In genomic region chr19:7213010-7213409, GRCm38 (mm10) we compare ENCODE assay signal across 23 mouse cellular contexts. TPM values are rescaled to one million over a fixed set of nuclear protein-coding genes. Genes with fewer than 3 reads are reported as not detected.
DNase-seq lines count a peak whose midpoint lies in the region; ATAC-seq and TF ChIP-seq lines count a peak whose summit lies in the region.
"Had no signal": no experiment of that assay in that cellular context is flagged by ENCODE, and none has a peak within 500 bp of the region (broad histone marks: within the 10 kb centered on the region; RNA-seq: fewer than 3 reads in every experiment).

No protein-coding gene starts in this region.

- no peak for ATAC-seq in lung, postnatal 0 days
- ATAC-seq: activated CD4-positive, CD25-positive, alpha-beta regulatory T cell, adult 4 months; forebrain, embryonic 13.5 days; forebrain, embryonic 15.5 days; forebrain, postnatal 0 days; Patski had no signal

- peak; percentile 33 for DNase-seq in lung, postnatal 0 days (ENCODE audit: low spot score)
- no peak for DNase-seq in lung, adult 2 months
- peak; percentile 60 for DNase-seq in 3T3-L1 (ENCODE audit: low read depth, low spot score)
- peak; percentile 72 for DNase-seq in adipocyte (ENCODE audit: low spot score)
- DNase-seq in retina, postnatal 1 day: peak; percentile 62
- DNase-seq in thymus, adult 18-20 months: no peak
- DNase-seq in ovary, adult 18-20 months (ENCODE audit: low spot score): no peak
- no peak for DNase-seq in left cerebral cortex, adult 18-20 months (ENCODE audit: low spot score in 2 of 2)
- DNase-seq: adrenal gland, adult 2 months; adrenal gland, postnatal 10 days; adrenal gland, postnatal 25 days; cerebellum, adult 11-12 months; cerebellum, adult 2 months; cerebellum, adult 9-10 months; cerebellum, postnatal 10 days; cerebellum, postnatal 25 days; forebrain, postnatal 0 days had no signal

- WGBS in lung, postnatal 0 days: 78% methylated on average over 3 of the region's 3 CpGs
- 73% methylated on average over 3 of the region's 3 CpGs for WGBS in lung, adult 2 months

- TF ChIP-seq EP300 in lung, postnatal 0 days (IDR thresholded peaks at IDR 0.05): no peak

- H3K36me3 ChIP-seq in lung, postnatal 0 days (ENCODE audit: insufficient read depth, low read length): peaks cover 3% of the 10 kb centered on the region

- H3K9ac ChIP-seq in lung, postnatal 0 days (replicated peaks; ENCODE audit: low read depth): no peak overlapping the region
- H3K9ac ChIP-seq: embryonic facial prominence, embryonic 12.5 days; forebrain, embryonic 13.5 days; forebrain, embryonic 15.5 days; forebrain, postnatal 0 days had no signal

- H3K4me2 ChIP-seq in lung, postnatal 0 days (replicated peaks; ENCODE audit: low read depth, low read length): no peak overlapping the region
- H3K4me2 ChIP-seq: embryonic facial prominence, embryonic 12.5 days; forebrain, embryonic 13.5 days; forebrain, embryonic 15.5 days had no signal

- no peak overlapping the region for H3K27ac ChIP-seq in lung, postnatal 0 days (ENCODE audit: low read length)
- H3K27ac ChIP-seq: embryonic facial prominence, embryonic 10.5 days; embryonic facial prominence, embryonic 12.5 days; forebrain, embryonic 13.5 days; forebrain, embryonic 15.5 days had no signal

- peaks cover 17% of the 10 kb centered on the region; the same call in 1 of the 2 replicates for H3K4me1 ChIP-seq in lung, postnatal 0 days (ENCODE audit: insufficient read depth, low read depth, low read length)
- H3K4me1 ChIP-seq in lung, adult 2 months (ENCODE audit: control insufficient read depth, insufficient read depth, low read length): peaks cover 8% of the 10 kb centered on the region; the same call in 1 of the 2 replicates

- no peaks in the 10 kb centered on the region for H3K27me3 ChIP-seq in lung, postnatal 0 days (replicated peaks; ENCODE audit: insufficient read depth, low read length)
- H3K27me3 ChIP-seq: embryonic facial prominence, embryonic 12.5 days; forebrain, embryonic 13.5 days; forebrain, embryonic 15.5 days; Patski had no signal

- no peak for TF ChIP-seq POLR2A in lung, adult 2 months (IDR thresholded peaks at IDR 0.05; ENCODE audit: borderline replicate concordance, extremely low read depth, low read depth, low read length)

- TF ChIP-seq CTCF in lung, postnatal 0 days (IDR thresholded peaks at IDR 0.05): no peak
- TF ChIP-seq CTCF in lung, adult 2 months (IDR thresholded peaks at IDR 0.05; ENCODE audit: insufficient read depth, low read length): no peak

- H3K4me3 ChIP-seq in lung, postnatal 0 days (ENCODE audit: low read depth, low read length): no peak overlapping the region
- H3K4me3 ChIP-seq in lung, adult 2 months (replicated peaks; ENCODE audit: extremely low read depth, low read depth, low read length): no peak overlapping the region
- H3K4me3 ChIP-seq: embryonic facial prominence, embryonic 10.5 days; embryonic facial prominence, embryonic 12.5 days; forebrain, embryonic 13.5 days; forebrain, embryonic 15.5 days had no signal

- H3K9me3 ChIP-seq in lung, postnatal 0 days (ENCODE audit: low read length): no peaks in the 10 kb centered on the region
- H3K9me3 ChIP-seq: embryonic facial prominence, embryonic 10.5 days; embryonic facial prominence, embryonic 12.5 days; forebrain, embryonic 13.5 days; forebrain, embryonic 15.5 days had no signal

RNA-seq across cellular contexts. Expression of gene Cox8a, which starts 4.4 kb away (rescaled TPM):
- 889 and 976 TPM in 2 replicates for polyA plus RNA-seq in lung, postnatal 0 days (2015; fragmentation: Nextera tagmentation; extraction: Ambion mirVana)
- polyA plus RNA-seq in lung, adult 2 months (2012; rRNA removed): 984 and 1,290 TPM in 2 replicates
- total RNA-seq in left cerebral cortex, adult 18-20 months (2021): 1,000 to 10,000 TPM in 1 of 2 experiments, 100 to 1,000 TPM in 1; 906 to 1,040 TPM

RNA-seq across cellular contexts. Expression of gene Otub1, which starts 6.9 kb away (rescaled TPM):
- 107 and 119 TPM in 2 replicates for polyA plus RNA-seq in lung, postnatal 0 days (2015; fragmentation: Nextera tagmentation; extraction: Ambion mirVana)
- 74.5 and 82.0 TPM in 2 replicates for polyA plus RNA-seq in lung, adult 2 months (2012; rRNA removed)
- total RNA-seq in left cerebral cortex, adult 18-20 months (2021): 100 to 1,000 TPM; 274 to 284 TPM

RNA-seq across cellular contexts. Expression of gene Naa40, which starts 28.0 kb away (rescaled TPM):
- polyA plus RNA-seq in lung, postnatal 0 days (2015; fragmentation: Nextera tagmentation; extraction: Ambion mirVana): 16.6 and 17.7 TPM in 2 replicates
- 14.9 and 18.5 TPM in 2 replicates for polyA plus RNA-seq in lung, adult 2 months (2012; rRNA removed)
- total RNA-seq in left cerebral cortex, adult 18-20 months (2021): 10 to 100 TPM; 27.7 to 29.8 TPM

RNA-seq across cellular contexts. Expression of gene Rcor2, which starts 54.1 kb away (rescaled TPM):
- polyA plus RNA-seq in lung, postnatal 0 days (2015; fragmentation: Nextera tagmentation; extraction: Ambion mirVana): 1.3 and 1.5 TPM in 2 replicates
- polyA plus RNA-seq in lung, adult 2 months (2012; rRNA removed): 1.7 and 3.3 TPM in 2 replicates
- 10 to 100 TPM; 17.6 to 17.7 TPM for total RNA-seq in left cerebral cortex, adult 18-20 months (2021)
- polyA plus RNA-seq: activated CD4-positive, CD25-positive, alpha-beta regulatory T cell, adult 4 months had no signal

Comparison
In these comparisons a context has a peak if more than half of its experiments do, and no peak if none do; other contexts are left out.
1. DNase-seq: peak in lung, postnatal 0 days (single experiment), 3T3-L1 (single experiment), adipocyte (single experiment) and retina, postnatal 1 day (single experiment); none in lung, adult 2 months (single experiment), thymus, adult 18-20 months (0 of 2), ovary, adult 18-20 months (single experiment) and left cerebral cortex, adult 18-20 months (0 of 2).